Mouse (Mus musculus): ENCODE results near the gene Vwce. TPM values are rescaled to one million over a fixed set of nuclear protein-coding genes. Genes with fewer than 3 reads are reported as not detected.

The Vwce gene
- polyA plus RNA-seq, 1 experiment from 2014 or later: 11.9 TPM

DNA sequence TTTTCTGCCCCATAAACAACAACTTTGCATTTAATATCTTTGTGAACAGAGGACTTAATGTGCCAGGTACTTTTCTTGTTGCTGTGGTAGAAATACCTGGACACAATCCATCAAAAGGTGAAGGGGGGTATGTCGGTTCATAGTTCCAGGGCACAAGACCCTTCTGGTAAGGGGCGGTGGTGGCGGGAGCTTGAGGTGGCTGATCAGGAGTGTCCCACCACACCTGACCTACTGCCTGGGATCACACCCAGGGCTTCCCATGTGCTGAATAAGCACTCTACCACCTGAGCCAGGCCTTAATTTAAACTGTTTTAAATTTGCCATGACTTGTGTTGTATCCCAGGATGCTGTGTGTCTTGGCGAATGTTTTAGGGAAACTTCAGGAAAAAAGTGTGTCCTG is 57.1 kb downstream of the Vwce start:
- peaks cover 74% of the 10 kb centered on the region for H3K4me1 ChIP-seq (replicated peaks)
- peak overlapping the region; percentile 86 for H3K4me2 ChIP-seq
- WGBS (ENCODE audit: insufficient replicate concordance): 67% methylated on average over 4 of the region's 4 CpGs
- H3K27ac ChIP-seq (replicated peaks): peak overlapping the region; percentile 97
- peak overlapping the region; percentile 38; the same call in 1 of the 2 replicates for H3K9ac ChIP-seq
- H3K36me3 ChIP-seq (replicated peaks): 0 out of 2 replicates have a peak, but pooled peaks cover 4% of the 10 kb centered on the region
- ATAC-seq (ENCODE audit: insufficient read depth): no peak
- H3K27me3 ChIP-seq: no peaks in the 10 kb centered on the region
- H3K4me3 ChIP-seq (replicated peaks): 0 out of 2 replicates have a peak overlapping the region, but pooled peaks have one; percentile 1
- H3K9me3 ChIP-seq (replicated peaks): no peaks in the 10 kb centered on the region

- H3K9me3 ChIP-seq (replicated peaks): no peaks in the 10 kb centered on the region
- 0 out of 2 replicates have a peak, but pooled peaks cover 4% of the 10 kb centered on the region for H3K36me3 ChIP-seq (replicated peaks)
- H3K4me1 ChIP-seq (replicated peaks): peaks cover 75% of the 10 kb centered on the region
- no peaks in the 10 kb centered on the region for H3K27me3 ChIP-seq
- H3K9ac ChIP-seq: peak overlapping the region; percentile 38; the same call in 1 of the 2 replicates
- WGBS (ENCODE audit: insufficient replicate concordance): 30% methylated on average over 3 of the region's 3 CpGs
- H3K27ac ChIP-seq (replicated peaks): peak overlapping the region; percentile 97
- H3K4me3 ChIP-seq (replicated peaks): peak overlapping the region; percentile 1; the same call in 1 of the 2 replicates
- ATAC-seq (ENCODE audit: insufficient read depth): no peak
- H3K4me2 ChIP-seq: peak overlapping the region; percentile 86
These were observed 57.6 kb downstream of the Vwce start for GRCm38 (mm10) chr19:10691660-10692059.

GRCm38 (mm10) chr19:10692361-10692760 is 58.3 kb downstream of the Vwce start:
- Histone ChIP-seq H3K9ac (peak overlapping the region; percentile 38; the same call in 1 of the 2 replicates), H3K4me1 (replicated peaks) (peaks cover 81% of the 10 kb centered on the region), H3K9me3 (replicated peaks) (no peaks in the 10 kb centered on the region), H3K4me2 (peak overlapping the region; percentile 86), H3K27me3 (no peaks in the 10 kb centered on the region), H3K36me3 (replicated peaks) (0 out of 2 replicates have a peak, but pooled peaks cover 4% of the 10 kb centered on the region), H3K4me3 (replicated peaks) (0 out of 2 replicates have a peak overlapping the region, but pooled peaks have one; percentile 1), H3K27ac (replicated peaks) (peak overlapping the region; percentile 97)
- 65% methylated on average over 4 of the region's 4 CpGs for WGBS (ENCODE audit: insufficient replicate concordance)
- ATAC-seq (ENCODE audit: insufficient read depth): no peak

DNA sequence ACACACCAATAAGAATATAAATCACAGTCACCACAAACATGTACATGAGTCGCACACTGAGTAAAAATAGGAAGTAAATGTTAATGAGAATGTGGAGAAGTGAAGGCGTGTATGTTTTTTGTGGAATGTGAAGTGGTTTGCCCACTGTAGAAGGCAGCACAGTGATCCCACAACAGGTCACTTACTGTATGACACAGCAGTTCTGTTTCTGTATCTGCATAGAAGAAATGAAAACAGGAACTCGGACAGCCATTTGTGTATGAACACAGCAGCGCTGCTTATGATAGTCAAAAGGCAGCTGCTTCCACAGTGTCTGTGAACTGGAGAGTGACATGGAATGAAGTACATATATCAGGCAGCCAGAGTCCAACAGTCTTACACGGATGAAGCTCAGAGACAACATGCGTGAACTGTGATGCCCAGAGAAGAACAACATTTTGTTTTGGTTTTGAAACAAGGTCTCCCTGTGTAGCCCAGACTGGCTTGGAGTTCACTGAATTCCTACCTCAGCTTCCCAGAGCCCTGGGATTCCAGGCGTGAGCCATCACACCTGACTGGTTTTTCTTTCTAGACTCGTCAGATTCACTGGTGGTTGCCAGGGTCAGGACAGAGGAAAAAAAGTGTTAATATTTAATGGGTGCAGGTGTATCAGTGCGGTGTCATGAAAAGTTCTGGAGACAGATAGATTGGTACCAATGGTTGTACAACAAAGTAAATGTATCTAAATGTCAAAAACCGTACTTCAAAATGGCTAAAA is 60.1 kb downstream of the Vwce start:
- Histone ChIP-seq H3K36me3 (replicated peaks) (0 out of 2 replicates have a peak, but pooled peaks cover 7% of the 10 kb centered on the region), H3K4me1 (replicated peaks) (peaks cover 87% of the 10 kb centered on the region), H3K4me3 (replicated peaks) (no peak overlapping the region), H3K27me3 (no peaks in the 10 kb centered on the region), H3K9me3 (replicated peaks) (no peaks in the 10 kb centered on the region), H3K27ac (replicated peaks) (0 out of 2 replicates have a peak overlapping the region, but pooled peaks have one; percentile 6), H3K9ac (no peak overlapping the region), H3K4me2 (no peak overlapping the region)
- no peak for ATAC-seq (ENCODE audit: insufficient read depth)
- WGBS (ENCODE audit: insufficient replicate concordance): 56% methylated on average over 10 of the region's 10 CpGs

DNA sequence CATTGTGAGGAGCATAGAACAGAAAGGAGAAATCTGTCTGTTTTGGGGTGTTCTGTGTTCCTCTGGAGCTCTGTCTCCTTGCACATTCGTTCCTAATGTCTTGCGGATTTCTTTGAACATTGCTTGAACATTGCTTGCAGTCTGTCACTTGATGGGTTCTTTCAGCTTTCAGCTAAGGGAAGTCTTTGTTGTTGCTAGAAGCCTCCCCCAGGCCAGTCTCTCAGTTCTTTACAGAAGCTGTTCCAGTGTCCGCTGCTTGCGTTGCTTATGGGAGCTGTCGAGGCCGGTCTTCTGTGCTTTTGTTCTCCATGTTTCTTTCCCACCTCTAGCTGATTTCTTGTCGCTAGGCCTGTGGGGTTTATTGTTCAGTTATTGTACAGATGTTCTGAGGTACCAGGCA is 61.8 kb downstream of the Vwce start:
- Histone ChIP-seq H3K9ac (no peak overlapping the region), H3K27ac (replicated peaks) (peak overlapping the region; percentile 53), H3K27me3 (no peaks in the 10 kb centered on the region), H3K4me1 (replicated peaks) (peaks cover 87% of the 10 kb centered on the region), H3K4me2 (no peak overlapping the region; the same call in 1 of the 2 replicates), H3K4me3 (replicated peaks) (no peak overlapping the region), H3K9me3 (replicated peaks) (no peaks in the 10 kb centered on the region), H3K36me3 (replicated peaks) (0 out of 2 replicates have a peak, but pooled peaks cover 7% of the 10 kb centered on the region)
- ATAC-seq (ENCODE audit: insufficient read depth): no peak
- WGBS (ENCODE audit: insufficient replicate concordance): 69% methylated on average over 7 of the region's 7 CpGs

DNA sequence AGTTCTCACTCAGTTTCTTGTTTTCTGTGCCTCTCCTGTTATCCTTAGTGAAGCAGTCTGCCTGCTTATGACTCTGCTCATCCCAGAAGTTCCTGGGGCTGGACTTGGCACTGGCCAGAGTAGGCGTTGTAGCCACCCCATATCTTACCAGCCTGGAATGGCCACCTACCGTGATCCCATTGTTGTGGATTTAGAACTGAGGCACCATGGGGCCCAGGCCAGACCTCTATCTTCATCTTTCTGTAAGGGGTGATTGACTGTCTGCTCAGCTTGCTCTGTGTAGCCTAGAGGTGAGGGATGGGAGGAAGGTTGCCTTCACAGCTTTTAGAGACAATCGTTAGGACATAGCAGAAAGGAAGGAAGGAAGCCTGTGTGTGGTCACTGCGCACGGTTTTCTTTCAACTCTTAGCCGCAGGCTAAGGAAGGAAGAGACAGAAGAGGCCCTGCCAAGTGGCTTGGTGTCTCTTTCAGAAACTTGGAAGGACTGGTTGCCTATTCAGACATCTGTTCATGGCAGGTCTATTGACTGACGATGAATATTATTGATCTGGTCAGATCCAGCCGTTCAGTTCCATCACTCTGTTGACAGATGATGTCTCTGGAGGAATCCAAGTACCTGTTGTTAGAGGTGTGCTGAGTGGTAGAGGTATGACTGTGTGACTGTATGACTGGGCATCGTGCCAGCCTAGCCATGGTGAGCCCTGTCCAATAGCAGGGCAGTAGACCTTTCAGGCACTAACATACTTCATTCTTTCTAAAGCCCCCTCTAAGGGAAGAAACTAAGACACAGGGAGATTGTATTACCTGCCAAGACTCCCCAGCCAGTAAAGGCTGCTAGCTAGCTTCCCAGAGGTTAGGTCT is 64.3 kb downstream of the Vwce start:
- Histone ChIP-seq H3K4me2 (peak overlapping the region; percentile 18; the same call in 1 of the 2 replicates), H3K36me3 (replicated peaks) (0 out of 2 replicates have a peak, but pooled peaks cover 4% of the 10 kb centered on the region), H3K27me3 (no peaks in the 10 kb centered on the region), H3K27ac (replicated peaks) (peak overlapping the region; percentile 75), H3K4me3 (replicated peaks) (no peak overlapping the region), H3K4me1 (replicated peaks) (peaks cover 87% of the 10 kb centered on the region), H3K9me3 (replicated peaks) (no peaks in the 10 kb centered on the region), H3K9ac (no peak overlapping the region)
- 30% methylated on average over 9 of the region's 9 CpGs for WGBS (ENCODE audit: insufficient replicate concordance)
- ATAC-seq (ENCODE audit: insufficient read depth): peak; percentile 19; the same call in 1 of the 2 replicates

GRCm38 (mm10) chr19:10699851-10700250 is 65.8 kb downstream of the Vwce start:
- peak overlapping the region; percentile 75 for H3K27ac ChIP-seq (replicated peaks)
- H3K27me3 ChIP-seq: no peaks in the 10 kb centered on the region
- H3K9me3 ChIP-seq (replicated peaks): no peaks in the 10 kb centered on the region
- H3K36me3 ChIP-seq (replicated peaks): 0 out of 2 replicates have a peak, but pooled peaks cover 3% of the 10 kb centered on the region
- no peak overlapping the region for H3K4me3 ChIP-seq (replicated peaks)
- H3K9ac ChIP-seq: 0 out of 2 replicates have a peak overlapping the region, but pooled peaks have one; percentile 20
- H3K4me2 ChIP-seq: peak overlapping the region; percentile 43
- H3K4me1 ChIP-seq (replicated peaks): peaks cover 90% of the 10 kb centered on the region
- WGBS (ENCODE audit: insufficient replicate concordance): 14% methylated on average over 9 of the region's 9 CpGs
- ATAC-seq (ENCODE audit: insufficient read depth): peak; percentile 47; the same call in 1 of the 2 replicates

DNA sequence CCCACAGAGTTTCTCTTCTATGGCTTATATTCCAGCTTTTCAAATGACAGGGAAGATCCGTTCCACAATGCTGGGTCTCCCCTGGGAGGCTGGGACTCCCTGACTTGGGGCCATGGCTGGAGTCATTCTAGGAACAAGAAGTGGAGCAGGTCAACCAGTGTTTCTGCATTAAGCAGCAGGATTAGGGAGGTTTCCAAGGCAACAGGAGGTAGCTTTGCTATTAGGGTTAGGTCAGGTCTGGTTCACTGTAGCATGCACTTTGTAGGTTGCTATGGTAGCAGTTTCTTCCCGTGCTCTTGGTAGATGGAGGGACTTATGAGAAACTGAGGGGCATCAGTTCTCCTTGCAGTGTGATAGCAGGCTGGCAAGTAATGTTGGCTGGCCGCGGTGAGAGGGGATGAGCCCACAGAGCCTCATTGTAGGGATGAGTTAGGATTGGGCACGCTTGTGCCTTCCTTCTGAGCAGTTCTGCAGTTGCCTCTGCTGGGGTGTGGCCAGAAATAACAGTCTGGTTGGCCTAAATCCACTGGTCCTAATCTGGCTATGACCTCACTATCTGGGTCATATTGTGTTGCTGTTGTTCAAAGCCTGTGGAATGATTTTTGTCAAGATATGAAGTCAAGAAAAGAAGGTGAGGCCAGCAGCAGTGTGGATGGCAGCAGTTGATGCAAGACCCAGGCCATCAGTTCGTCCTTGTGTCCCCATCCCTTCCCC is 67.2 kb downstream of the Vwce start:
- Histone ChIP-seq H3K27ac (replicated peaks) (0 out of 2 replicates have a peak overlapping the region, but pooled peaks have one; percentile 6), H3K4me1 (replicated peaks) (peaks cover 83% of the 10 kb centered on the region), H3K9me3 (replicated peaks) (no peaks in the 10 kb centered on the region), H3K27me3 (no peaks in the 10 kb centered on the region), H3K4me3 (replicated peaks) (no peak overlapping the region), H3K36me3 (replicated peaks) (peaks cover 8% of the 10 kb centered on the region; the same call in 1 of the 2 replicates), H3K4me2 (no peak overlapping the region), H3K9ac (no peak overlapping the region)
- WGBS (ENCODE audit: insufficient replicate concordance): 62% methylated on average over 6 of the region's 6 CpGs
- ATAC-seq (ENCODE audit: insufficient read depth): no peak

DNA sequence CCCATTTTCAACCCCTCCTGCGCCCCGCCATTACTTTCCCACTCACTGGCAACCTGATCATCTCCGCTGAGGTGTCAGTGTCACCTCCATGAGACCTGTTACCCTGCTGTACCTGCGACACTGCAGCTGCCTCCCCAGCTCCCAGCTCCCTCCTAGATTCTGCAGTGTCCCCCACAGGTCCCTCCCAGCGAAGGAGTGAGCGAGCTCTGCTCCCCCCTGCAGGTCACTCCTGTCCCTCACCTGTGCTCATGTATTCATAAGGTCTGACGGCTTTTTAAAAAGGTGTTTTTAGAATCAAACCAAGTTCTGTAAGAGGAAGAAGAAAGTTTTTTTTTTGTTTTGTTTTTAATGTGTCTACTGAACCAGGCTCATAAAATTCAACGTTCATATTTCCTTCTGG is 68.1 kb downstream of the Vwce start:
- no peak for ATAC-seq (ENCODE audit: insufficient read depth)
- Histone ChIP-seq H3K4me2 (no peak overlapping the region), H3K27me3 (no peaks in the 10 kb centered on the region), H3K4me3 (replicated peaks) (no peak overlapping the region), H3K9ac (no peak overlapping the region), H3K36me3 (replicated peaks) (peaks cover 18% of the 10 kb centered on the region), H3K9me3 (replicated peaks) (no peaks in the 10 kb centered on the region), H3K27ac (replicated peaks) (no peak overlapping the region), H3K4me1 (replicated peaks) (peaks cover 81% of the 10 kb centered on the region)
- WGBS (ENCODE audit: insufficient replicate concordance): 63% methylated on average over 8 of the region's 8 CpGs

- H3K9me3 ChIP-seq (replicated peaks): no peaks in the 10 kb centered on the region
- H3K4me1 ChIP-seq (replicated peaks): peaks cover 68% of the 10 kb centered on the region
- WGBS (ENCODE audit: insufficient replicate concordance): 67% methylated on average over 8 of the region's 8 CpGs
- no peak overlapping the region for H3K27ac ChIP-seq (replicated peaks)
- ATAC-seq (ENCODE audit: insufficient read depth): no peak
- H3K36me3 ChIP-seq (replicated peaks): peaks cover 28% of the 10 kb centered on the region
- no peak overlapping the region for H3K4me2 ChIP-seq
- H3K4me3 ChIP-seq (replicated peaks): no peak overlapping the region
- no peaks in the 10 kb centered on the region for H3K27me3 ChIP-seq
- H3K9ac ChIP-seq: no peak overlapping the region
These were observed 69.5 kb downstream of the Vwce start for GRCm38 (mm10) chr19:10703470-10703869.
